Mouse (Mus musculus): ENCODE data around the gene Uaca.

The Uaca gene

GRCm38 (mm10) chr9:60920673-60921062 is 126.3 kb downstream of the Uaca start:
- no peak for TF ChIP-seq GATA4 (IDR thresholded peaks at IDR 0.05; ENCODE audit: insufficient replicate concordance, low read length)

GRCm38 (mm10) chr9:60921287-60921686 is 126.9 kb downstream of the Uaca start:
- TF ChIP-seq GATA4 (IDR thresholded peaks at IDR 0.05; ENCODE audit: insufficient replicate concordance, low read length): no peak

- no peak for TF ChIP-seq GATA4 (IDR thresholded peaks at IDR 0.05; ENCODE audit: insufficient replicate concordance, low read length)
Measured at GRCm38 (mm10) chr9:60921831-60922230, 127.5 kb downstream of the Uaca start.

GRCm38 (mm10) chr9:60926301-60926700 is 132.0 kb downstream of the Uaca start:
- no peak for TF ChIP-seq GATA4 (IDR thresholded peaks at IDR 0.05; ENCODE audit: insufficient replicate concordance, low read length)

GRCm38 (mm10) chr9:60929290-60929983 is 135.1 kb downstream of the Uaca start:
- no peak for TF ChIP-seq GATA4 (IDR thresholded peaks at IDR 0.05; ENCODE audit: insufficient replicate concordance, low read length)
